Mouse (Mus musculus) olfactory bulb, adult 2 months (tissue): ENCODE results near the gene Borcs7.

Source experiments
- CTCF ChIP-seq: fragments of 200-500 bp; IDR thresholded peaks from 2 replicates; pipeline ENCODE4 v1.5.1; 2012; ENCODE audit warnings: low read depth, mild to moderate bottlenecking, low read length, moderate library complexity; ENCODE audit not compliant: insufficient read depth
- POLR2A ChIP-seq: fragments of 200-500 bp; IDR thresholded peaks from 2 replicates; pipeline ENCODE4 v1.6.1; 2012; ENCODE audit warnings: mild to moderate bottlenecking, low read depth, low read length, moderate library complexity; ENCODE audit not compliant: insufficient read depth

- TF ChIP-seq POLR2A (no peak), CTCF (no peak)
Observed at GRCm38 (mm10) chr19:46741574-46741973, 51.9 kb downstream of the Borcs7 start.
